Mouse (Mus musculus) layer of hippocampus, adult 11-12 months (tissue): ENCODE data around the gene Gramd1a.

Experiments used
- DNase-seq: peaks from one replicate; pipeline ENCODE4 v3.0.0; 2022; ENCODE audit warnings: low spot score

Gene Gramd1a

DNA sequence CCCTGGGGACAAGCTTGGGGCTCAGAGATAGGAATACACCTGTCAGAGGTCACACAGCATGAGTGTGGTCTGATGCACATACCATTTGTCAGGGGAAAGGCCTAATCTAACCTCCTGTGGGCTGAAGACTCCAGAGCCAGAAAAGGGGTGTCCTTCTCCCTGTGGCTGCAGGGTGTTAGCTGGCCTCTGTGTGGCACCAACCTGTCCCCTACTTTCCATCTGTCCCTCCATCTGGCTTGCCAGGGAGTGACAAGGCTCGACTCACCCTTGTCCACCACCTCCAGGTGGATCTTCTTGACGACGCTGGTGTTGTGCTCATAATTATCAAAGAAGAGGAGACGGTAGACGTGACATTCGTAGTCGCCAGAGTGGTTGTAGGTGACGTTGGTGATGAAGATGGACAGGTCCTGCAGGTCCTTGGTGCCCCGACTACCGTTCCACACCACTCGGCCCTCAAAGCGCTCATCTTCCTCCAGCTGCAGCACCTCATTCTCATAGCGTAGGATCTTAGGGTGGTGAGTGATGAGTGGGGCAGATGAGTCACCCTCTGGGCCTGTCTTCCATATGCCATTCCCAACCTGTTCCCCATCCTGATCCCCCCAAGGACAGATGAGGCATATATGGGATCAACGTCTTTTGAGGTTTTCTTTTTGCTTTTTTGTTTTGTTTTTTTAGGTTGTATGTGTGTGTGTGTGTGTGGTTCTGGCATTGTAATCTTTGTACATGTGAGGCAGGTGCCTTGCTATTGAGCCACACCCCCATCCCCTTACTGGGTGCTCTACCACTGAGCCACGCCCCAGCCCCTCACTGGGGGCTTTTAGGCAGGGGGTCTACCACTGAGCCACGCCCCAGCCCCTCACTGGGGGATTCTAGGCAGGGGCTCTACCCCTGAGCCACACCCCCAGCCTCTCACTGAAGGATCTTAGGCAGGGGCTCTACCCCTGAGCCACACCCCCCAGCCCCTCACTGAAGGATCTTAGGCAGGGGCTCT lies 32.8 kb downstream of the Gramd1a start:
- DNase-seq, result no peak

DNA sequence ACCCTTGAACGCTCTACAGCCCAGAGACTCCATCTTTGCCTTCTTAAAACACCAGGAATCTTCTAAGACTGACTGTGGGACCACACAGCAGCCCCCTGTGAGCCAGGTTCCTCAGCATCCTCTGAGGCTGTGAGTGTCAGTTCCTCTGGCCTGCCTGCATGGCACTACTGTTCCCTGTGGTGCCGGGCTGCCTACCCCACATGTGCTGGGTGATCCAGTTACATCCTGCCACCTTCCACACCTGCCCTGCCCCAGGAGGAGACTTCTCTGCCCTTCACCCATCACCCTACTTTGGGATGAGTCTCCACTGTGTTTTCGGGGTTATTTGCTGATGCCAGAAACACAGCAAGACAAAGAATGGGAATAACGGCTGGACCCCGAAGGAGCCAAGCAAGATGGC lies 36.1 kb downstream of the Gramd1a start:
- no peak for DNase-seq

DNA sequence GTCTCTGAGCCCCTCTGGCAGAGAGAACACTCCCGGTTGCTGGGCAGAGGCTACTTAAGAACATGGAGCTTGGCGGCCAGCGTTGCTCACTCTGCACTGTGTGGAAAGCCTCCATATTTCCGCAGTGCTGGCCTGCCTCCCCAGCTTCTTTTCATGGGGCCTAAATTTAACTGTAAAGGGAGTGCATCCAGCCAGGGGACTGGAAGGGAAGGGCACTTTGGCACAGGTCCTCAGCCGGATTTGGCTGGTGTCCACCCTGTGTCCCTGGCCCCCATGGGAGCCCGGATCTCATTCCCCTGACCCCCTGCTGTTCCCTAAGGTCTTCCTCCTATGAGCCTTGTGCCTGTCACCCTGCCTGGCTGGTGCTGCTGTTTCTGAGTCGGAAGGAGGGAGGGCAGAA lies 37.2 kb downstream of the Gramd1a start:
- DNase-seq, result no peak

DNA sequence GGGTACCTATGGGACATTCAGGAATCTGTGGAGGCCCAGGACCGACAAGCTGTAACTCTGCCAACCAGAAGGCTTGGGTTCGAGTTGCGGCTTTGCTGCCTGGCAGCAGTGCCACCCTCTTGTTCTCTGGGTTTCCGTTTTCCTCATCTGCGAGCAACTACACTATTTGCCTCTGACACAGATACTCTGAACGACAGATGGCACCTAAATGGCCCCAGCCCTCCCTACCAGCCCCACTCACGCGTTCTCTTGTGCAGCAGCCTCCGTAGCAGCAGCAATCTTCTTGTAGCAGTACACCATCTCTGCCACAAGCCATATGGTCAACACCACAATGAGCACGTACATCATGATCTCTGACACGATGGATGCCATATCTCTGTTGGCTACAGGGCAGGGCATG lies 38.2 kb downstream of the Gramd1a start:
- peak; percentile 67 for DNase-seq

DNA sequence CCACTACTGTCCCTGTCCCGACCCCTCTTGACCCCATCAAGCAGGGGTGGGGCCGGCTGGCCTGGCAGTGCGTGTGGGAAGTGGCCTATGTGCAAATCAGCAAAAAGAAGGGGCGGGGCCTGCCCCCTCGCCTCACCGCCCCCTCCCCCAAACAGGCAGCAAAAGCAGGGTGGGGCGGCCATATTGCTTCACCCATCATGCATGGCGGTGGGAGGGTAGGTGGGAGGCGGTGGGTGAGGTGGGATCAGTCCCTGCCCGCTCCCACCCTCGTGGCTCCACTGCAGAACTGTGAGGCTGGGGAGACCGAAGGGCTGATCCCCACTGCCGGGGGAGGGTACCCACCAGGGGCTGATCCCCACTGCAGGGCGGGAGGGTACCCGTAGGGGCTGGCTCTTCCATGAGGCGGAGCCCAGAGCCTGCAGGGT lies 39.0 kb downstream of the Gramd1a start:
- DNase-seq, result no peak

DNA sequence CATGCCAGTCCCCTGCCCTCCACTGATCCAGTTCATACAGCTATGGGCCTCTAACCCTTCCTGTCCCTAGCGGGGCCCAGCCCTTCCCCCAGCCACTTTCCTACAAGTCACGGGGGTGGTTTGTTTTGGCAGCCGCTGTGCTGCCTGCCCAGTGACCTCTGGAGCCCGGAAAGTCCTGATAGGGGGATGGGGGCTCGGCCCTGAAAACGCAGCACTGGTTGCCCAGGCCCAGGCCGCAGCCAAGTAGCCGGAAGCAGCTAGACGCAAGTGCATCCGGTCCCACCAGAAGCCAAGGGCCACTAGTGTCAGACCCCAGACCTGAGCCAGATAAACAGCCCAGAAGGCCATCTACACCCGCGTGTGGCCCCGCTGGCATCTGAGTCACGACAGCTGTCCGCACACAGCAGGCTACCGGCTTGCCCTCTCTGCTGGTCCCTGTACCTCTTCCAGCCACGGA lies 40.1 kb downstream of the Gramd1a start:
- DNase-seq, result no peak

DNA sequence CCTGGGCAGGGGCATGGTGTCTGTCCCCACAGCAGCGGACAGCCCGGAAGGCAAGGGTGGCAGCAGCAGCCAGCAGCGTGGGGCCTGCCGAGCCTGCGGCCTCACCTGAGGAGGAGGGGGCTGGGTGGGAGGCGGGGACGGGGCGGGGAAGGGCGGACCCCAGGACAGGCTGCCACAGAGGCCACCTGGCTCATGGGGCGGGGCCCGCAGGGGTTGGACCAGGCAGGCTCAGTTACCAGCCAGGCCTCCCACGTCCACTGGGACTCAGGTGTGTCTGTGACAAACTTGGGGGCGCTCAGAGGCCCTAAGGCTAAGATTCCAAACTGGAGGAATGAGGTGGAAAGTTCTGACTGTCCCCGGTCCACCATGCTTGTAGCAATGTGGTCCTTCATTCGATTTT lies 40.5 kb downstream of the Gramd1a start, which contains the start of gene Hpn:
Gene Hpn (minus strand): TSS at position 109 of the 400 bp plus-strand sequence.
- no peak for DNase-seq

DNA sequence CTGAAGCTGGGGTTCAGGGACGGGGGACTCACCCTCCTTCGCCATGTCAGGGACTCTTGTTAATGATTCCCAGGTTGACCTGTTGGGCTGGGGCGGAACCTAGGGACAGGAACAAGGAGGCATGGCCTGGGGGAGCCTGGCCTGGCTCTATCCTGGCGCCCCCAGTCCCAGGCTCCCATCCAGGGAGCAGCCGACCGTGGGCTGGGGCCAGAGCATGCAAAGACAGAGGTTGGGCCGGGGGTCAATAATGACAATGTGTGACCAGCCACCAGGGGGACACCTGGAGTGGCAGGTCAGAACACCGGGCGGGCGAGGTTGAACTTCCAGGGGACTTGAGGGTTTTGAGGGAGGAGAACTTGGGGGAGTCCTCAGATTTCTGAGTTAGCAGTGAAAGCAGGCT lies 41.0 kb downstream of the Gramd1a start:
- DNase-seq, result no peak

DNA sequence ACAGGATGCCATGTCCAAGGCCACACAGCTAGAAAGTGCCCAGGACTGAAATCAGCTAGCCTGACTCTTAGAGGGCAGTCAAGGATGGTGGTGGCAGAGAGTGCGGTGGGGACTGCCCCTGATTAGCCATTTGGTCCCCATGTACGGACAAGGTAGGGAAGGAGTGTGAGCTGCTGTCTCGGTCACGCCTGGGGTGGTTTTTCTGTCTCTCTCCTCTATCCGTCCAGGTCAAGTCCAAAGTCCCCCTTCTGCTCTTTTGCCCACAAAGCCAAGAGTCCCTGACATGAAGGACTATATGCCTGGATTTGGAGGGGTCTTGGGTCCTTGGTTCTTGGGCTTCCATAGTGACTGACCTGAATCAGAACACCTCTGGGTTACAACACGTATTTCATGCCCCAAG lies 41.9 kb downstream of the Gramd1a start:
- no peak for DNase-seq

DNA sequence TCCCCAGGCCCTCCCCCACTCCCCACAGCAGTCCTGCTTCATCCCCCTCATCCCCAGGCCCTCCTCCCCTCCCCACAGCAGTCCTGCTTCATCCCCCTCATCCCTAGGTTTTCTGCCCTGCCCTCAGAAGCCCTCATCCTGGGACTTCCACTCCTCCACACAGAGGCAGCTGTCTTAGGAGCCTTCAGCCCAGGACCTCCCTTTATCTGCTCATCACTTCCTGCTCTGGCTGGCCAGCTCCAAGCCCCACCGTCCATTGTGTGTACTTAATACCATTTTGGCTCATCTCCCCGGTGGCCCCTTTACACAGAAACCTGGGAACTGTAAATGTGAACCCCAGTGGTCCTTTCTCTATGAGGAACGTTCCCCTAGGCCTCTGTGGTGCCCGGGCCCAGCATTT lies 43.7 kb downstream of the Gramd1a start:
- DNase-seq, result no peak

DNA sequence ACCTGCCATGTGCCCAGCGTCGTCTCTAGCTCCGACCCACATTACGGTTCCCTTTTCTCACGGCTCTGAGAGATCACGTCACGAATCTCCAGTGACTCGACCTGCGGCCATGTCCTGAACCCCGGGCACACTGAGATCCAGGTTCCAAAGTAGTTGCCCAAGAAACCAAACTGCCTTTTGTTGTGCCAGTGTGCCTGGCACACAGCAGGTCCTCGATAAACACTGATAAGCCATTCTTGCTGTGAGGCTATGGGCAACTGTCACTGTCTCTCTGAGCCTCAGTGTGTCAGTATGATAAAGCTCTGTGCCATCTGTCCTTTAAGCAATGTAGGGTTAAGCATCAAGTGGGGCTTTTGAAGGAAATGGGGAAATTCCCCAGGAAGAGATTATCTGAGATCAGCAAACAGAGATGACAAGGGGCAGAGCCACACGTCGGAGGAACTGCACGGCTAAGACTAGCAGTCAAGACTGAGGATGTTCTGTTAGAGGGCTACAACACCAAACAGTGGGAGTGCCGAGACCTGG lies 44.8 kb downstream of the Gramd1a start:
- no peak for DNase-seq

DNA sequence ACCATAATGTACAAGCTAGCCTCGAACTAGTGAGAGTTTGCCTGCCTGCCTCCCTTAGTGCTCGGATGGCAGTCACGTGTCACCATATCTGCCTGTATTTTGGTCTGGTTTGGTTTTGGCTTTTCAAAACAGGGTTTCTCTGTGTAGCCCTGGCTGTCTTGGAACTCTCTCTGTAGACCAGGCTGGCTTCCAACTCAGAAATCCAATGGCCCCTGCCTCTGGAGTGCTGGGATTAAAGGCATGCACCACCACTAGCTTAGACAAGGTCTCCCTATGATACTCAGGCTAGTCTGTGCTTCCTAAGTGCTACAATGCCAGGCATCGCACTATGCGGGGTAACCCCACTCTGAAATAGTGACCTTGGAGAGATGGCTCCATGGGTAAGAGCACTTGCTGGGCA lies 45.9 kb downstream of the Gramd1a start:
- no peak for DNase-seq

DNA sequence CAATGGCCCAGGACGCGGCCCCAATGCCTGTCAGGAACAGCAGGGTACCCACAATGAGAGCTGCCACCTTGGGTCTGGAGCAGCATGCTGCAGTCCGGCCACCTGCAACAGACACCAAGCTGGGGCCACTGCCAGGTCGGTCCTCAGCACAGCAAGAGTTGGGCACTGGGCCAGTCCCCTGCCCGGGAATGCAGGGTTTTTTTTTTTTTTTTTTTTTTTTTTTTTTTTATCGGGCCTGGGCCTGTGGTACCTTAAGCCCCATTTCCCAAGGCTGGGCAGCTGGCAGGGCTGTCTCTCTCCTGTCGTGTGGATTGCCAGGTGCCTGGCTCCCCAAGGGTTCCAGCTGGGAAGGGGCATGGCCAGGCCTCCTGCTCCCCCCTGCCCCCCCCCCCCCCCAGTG lies 46.6 kb downstream of the Gramd1a start:
- DNase-seq, result no peak

DNA sequence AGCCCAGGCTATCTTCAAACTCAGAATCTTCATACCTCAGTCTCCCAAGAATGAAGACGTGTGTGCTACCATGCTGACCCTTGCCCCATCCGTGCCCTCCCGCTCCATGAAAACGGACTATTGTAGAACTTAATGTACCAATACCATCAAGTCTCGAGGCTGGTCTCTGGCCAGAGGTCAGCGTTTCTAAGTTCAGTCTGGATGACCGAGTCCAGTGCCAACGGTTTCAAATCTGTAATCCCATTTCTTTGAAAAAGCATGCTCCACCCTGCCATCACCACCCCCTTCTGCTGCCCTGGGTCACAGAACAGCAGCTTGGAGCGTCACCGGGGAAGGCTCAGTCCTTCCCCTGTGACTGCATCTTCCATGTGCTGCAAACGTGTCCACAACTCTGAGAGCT lies 47.9 kb downstream of the Gramd1a start:
- no peak for DNase-seq

DNA sequence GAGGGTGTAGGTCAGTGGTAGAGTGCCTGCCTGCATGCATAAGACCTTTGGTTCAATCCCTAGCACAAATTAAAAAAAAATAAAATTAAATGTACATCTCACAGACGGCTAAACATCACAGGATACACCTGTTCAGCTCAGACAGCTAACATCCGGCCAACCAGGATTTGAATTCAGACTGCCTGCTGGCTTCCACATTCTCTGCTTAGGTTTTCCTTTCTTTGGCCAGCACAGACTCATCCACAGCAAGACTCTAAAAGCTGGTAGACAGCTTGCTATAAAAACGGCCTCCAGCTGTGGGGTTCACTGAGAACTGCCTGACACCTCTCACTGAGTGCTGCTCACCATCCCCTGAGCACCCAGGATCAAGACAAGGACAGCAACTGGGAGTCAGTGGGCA lies 49.5 kb downstream of the Gramd1a start:
- DNase-seq, result no peak

DNA sequence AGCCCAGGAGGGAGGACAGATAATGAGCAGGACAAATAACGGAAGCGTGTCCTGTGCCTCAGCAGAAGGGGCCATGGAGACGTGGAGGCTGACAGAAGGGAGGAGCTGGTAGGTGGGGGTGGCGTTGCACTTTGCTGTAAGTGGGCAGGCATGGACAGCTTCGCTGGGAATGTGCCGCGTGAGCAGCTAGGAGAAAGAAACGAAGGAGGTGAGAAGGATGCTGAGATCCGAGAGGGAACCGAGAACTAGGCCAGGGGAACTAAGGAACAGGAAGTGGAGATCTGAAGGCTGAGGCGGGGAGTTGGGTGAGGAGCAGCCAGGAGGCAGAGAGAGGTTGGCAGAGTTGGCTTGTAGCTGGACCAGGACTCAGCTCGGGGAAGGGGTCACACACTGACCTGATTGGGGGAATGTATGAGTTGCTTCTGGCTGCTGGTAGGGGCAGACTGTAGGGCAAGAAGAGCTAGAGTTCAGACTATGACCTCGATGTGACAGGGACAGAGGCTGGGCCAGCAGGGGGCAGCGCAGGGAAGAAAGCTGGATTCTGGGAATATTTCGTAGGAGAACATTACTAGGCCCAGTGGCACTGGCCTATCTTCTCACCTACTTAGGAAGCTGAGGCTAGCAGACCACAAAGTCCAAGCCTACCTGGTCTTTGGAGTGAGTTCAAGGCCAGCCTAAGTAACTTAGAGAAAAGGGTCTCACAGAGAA lies 50.5 kb downstream of the Gramd1a start:
- DNase-seq, result peak; percentile 62

DNA sequence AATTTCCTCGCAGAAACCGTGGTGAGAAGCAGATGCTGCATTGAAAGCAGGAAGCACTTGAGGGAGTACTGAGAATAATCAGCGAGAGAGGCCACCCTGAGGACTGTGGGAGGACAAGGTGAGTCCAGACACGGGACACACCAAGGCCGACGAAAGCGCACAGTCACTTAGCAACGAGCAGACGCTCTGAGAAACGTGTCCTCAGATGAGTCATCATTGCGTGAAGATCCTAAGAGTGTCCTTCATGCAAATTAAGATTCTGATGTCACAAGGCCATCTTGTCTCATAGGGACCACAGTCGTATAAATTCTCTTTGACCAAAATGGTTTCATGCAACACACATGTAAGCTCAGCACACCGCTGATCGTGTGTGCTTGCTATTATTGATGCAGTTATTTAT lies 54.9 kb downstream of the Gramd1a start:
- no peak for DNase-seq

DNA sequence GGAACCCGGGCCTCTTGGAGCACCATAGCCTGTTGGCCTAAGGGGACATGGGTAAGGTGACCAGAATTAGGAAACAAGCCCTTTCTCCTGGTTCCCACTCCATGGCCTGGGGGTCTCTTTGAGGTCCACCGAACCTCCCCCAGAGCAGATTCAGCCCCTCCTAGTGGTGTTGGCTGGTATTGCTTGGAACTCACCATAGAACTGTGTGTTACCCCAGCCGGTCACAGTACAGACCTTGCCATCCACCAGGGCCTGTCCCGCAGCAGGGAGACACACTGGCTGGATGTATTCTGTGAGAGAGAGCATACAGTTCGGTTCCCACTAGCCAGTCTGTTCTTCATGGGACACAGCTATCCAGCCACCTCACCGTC lies 56.1 kb downstream of the Gramd1a start:
- DNase-seq, result no peak

DNA sequence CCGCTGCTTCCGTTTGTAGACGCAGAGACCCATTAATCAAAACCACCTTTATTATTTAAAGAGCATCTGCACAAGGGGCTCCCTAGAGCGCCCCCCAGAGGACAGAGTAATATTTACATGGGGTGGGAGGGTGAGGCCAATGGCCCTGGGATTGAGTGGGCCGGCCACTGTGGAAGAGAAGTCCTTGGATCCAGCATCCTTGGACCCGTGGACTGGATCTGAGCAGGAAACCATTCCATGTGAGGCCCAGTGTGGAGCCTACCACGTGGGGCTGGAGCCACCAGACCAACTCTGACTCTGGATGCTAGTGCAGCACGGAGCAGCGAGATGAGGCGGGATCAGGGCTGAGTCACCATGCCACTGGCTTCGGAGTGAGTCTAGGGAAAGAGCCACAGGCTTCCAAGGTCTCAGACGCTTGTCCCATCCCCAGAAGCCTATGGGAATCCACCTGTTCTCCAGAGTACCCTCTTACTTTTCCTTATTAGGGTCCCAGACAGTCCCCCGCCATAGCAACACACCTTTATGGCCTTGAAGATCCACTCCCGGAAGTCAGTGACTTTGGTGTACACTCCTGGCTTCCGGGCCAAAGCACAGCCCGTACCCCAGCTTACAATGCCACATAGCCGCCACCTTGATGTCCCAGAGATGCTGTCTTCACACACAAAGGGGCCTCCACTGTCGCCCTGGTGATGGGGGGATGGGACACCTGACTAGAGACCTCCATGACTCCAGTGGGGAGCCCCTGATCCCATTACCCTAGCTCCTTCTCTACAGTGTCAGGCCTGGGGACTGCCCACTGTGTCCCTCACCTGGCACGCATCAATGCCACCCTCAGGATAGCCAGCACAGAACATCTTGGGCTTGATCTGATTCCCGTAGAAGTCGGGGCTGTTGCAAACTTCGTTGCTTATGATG lies 56.7 kb downstream of the Gramd1a start:
- no peak for DNase-seq

DNA sequence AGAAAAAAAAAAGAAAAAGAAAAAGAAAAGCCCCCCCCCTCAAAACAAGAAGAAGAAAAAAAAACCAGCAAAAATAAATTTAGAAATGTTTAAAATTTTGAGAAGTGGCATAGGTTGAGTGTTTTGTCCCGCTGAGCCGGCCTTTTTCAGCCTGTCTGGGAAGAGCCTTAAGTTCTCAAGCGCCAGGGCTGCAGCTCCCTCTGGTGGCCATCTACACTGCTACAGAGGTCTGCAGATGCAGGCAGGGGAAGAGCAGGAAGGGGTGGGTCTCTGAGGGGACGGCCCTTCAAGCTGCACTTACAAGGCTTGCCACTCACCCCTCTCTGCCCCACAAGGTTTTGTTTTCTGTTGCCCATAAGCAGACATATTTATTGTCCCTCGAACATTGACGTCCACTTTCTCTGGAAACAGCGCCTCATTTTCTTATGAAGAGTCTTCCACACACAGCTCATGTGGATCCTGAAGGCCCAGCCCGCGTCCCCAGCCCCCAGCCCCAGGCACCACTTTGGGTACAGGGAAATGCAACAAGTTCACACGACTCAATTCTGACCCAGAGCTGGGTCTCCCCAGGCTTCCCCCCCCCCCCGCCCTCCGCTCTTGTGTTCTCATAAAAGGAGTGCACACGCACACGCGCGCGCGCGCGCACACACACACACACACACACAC lies 58.0 kb downstream of the Gramd1a start:
- DNase-seq, result peak; percentile 94

DNA sequence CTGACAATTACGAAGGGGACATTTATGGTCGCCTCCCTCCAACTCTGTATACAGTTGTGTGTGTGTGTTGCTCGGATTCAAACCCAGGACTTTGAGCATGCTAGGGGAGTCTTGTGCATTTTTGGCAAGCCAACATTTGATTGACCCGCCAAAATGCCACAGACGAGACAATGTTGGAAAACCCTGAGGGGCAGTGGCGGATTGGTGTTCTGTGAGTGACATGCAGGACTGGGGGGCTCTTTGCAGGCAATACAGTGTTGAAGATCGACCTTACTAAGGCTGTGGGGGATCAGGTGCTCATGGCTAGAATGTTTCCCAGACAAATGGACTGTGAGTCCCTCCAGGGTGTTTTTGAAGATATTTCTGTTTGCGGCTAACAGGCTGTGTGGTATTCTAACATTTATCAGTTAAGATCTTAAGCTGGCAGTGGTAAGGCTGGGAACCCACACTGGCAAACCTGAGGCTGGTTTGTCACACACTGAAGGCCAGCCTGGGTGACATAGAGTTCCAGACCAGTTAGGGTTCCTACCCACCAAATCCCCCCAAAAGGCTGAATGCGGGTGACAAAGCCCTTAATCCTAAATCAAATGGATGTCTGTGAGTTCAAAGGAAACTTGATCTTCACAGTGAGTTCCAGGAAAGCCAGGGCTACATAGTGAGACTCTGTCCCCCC lies 58.7 kb downstream of the Gramd1a start:
- no peak for DNase-seq
